Mouse (Mus musculus): ENCODE measurements around the gene Sytl3.
"Not testable (repeated sequence)": the region's sequence is repeated elsewhere in the genome, so short reads cannot be mapped to it uniquely, and the experiment has no call there.

Sytl3 gene

DNA sequence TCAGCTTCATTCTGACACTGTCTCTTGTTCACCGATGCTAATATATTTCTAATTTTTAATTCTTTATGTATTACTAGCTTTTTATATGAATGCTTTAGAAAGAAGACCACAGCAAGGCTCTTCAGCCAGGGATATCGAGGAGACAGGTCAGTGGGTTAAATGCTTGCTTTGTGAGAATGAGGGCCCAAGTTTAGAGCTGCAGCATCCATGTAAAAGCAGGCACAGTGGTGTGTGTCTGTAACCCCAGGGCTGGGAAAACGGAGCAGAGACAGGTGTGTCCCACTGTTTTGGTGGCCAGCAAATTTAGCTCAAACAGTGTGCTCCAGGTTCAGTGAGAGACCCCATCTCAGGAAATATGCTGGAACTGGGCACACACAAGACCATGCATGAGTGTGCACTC lies 11.4 kb upstream of the Sytl3 start:
- not testable (repeated sequence) for DNase-seq

DNA sequence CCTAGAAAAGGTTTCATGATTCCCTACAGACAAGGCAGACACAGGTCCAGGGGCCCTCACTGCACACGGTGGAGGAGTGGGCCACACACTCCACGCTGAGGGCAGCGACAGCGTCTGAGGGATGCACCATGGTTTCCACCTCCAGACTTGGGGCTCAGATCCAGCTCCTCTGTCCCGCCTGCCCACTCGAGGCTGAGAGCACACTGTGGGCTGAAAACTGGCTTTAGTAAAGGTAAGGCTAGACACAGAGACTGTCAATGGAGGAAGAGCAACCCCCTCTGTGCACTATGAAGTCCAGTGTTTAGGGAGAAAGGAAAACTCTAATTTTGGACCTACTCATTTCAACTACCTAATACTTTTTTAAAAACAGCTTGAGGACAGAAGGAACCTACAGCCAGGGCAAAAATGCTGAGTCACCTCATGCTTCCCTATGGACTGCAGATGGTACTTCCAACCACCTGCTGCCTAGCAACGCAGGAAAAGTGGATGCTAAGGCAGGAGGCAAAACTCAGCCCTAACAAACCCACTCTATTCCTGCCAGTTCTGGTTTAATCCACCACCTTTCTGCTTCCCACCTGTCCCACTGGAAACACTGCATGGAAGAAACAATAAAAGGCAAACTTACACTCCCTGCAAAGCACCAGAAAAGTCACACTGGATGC lies 7.9 kb upstream of the Sytl3 start:
- not testable (repeated sequence) for DNase-seq

DNA sequence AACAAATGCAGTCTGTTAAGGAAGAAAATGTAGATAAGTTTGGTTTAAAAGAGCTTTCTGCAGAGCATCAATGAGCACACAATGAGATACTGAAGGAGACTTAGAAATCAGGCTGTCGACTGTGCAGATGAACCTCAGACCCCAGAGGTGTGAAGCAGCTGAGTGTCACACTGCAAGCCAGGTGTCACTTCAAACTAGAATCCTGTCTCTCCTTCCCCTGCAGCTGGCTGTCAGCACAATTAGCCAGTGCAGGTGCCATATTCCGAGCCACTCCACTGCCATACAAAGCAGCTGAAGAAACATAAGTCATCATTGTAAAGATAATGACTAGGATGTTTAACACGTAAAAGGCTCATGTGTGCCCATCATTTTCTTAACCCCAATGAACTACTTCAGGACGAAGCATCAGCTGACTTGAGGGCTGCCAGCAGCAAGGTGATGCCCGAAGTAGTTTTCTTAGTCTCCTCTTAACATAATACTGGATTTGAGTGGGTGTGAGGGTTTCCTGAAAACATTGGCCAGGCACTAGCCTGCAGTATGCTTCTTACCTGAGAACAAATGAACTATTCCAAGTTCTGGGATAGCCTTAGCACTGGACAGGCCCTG lies 5.4 kb upstream of the Sytl3 start:
- DNase-seq = not testable (repeated sequence)

DNA sequence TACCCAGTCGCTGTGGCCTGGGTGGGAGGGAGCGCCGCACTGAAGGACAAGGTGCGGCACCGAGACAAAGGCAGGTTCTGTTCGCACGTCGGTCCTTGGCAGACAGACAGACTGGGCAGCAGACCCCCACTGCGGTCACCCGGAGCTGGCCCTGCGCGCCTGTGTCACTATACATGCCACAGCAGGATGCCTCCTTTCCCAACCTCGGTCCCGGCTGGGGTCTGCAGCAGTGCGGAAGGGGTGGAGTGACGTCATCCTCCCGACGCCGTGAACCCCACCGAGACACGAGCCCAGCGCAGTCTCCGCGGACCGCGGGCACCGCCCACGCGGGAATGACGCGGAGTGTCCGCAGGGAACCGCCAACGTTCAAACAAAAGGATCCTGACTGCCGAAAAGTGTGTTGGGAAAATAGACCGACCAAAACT lies 3.8 kb upstream of the Sytl3 start:
- DNase-seq = peak; percentile 82 to 86

- DNase-seq = peak; percentile 66 to 76
These were observed 3.2 kb upstream of the Sytl3 start, which contains the start of gene Dynlt1f for GRCm38 (mm10) chr17:6655567-6656281. Gene Dynlt1f, minus strand, starts transcription at chr17:6655900.

GRCm38 (mm10) chr17:6656471-6656870 lies 2.4 kb upstream of the Sytl3 start:
- DNase-seq = peak in 1 of 2 experiments; percentile 20

GRCm38 (mm10) chr17:6660589-6660988 lies 1.7 kb downstream of the Sytl3 start:
- not testable (repeated sequence) for DNase-seq

DNA sequence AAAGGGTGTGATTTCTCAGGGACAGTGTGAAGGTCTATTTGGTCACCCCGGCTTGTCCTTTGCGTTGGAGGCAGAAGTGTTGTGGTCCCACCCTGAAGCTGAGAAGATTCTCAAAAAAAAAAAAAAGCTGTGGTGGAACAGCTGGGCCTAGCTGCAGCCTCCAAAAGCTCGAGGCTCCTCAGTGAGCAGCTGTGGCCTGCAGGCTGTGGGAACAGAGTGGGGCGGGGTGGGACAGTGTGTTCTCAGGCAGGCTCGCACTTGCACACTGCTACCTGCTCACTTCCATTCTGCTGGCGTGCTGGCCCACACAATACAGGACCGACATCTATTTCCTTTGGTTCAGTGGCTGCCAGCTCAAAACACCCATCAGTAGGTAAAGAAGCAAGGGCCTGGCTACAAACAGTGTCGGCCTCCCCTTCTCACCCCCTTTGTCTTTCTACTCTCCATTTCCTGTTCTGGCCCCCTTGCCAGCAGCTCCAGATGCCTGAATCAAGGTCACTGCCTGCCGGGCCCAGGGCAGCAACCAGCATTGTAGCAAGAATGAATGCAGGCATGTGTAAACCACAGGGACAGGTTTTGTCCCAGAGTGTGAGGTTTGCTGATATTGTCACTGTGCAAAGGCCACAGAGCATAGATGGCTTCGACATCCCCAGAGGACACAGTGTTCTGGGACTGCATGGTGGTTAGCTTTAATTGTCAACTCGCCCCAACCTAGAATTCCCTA lies 2.4 kb downstream of the Sytl3 start:
- not testable (repeated sequence) for DNase-seq

DNA sequence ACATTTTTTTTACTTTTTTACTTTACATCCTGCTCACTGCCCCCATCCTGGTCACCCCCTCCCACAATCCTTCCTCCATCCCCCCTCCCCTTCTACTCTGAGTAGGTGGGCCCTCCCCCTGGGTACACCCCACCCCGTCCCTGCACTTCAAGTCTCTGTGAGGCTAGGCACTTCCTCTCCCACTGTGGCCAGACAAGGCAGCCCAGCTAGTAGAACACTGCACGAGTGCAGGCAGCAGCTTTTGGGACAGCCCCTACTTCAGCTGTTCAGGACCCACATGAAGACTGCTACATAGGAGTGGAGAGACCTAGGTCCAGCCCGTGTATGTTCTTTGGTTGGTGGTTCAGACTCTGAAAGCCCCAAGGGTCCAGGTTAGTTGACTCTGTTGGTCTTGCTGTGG lies 3.9 kb downstream of the Sytl3 start:
- DNase-seq = not testable (repeated sequence)

DNA sequence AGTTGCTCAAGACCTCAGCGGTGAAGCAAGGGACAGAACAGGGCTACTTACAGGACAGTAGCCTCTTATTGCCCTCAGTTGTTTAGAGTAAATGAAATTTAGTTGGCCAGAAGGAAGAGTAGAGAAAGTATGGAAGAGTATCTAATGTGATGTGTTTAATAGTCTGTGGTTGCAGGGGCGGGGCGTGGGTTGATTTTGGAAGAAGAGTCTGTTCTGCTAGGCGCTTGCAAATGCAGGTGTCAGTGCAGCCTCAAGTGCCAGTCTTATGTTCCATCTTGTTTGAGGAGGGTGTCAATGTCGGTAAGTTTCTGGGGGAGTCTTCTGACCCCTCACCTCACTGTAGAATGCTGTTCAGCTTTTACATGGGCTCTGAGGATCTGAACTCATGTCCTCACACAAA lies 6.5 kb downstream of the Sytl3 start:
- not testable (repeated sequence) for DNase-seq

DNA sequence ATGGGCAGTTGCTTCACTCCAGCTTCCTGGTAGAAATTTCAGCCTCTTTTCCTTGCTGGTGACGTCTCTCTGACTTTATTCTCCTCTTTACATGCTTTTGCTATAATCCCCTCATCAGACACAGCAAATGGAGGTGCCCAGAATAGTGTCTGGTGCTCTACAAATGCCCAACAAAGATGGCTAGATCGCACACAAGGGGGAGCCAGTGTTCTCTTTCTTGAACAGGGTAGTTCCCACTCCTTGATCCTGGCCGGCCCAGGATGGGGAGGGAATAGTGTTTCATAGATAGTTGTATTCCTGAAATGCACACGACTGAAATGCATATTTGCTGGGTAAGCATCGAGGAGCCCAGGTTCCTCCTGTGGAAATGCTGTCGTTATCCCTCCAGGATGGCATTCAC lies 9.6 kb downstream of the Sytl3 start:
- DNase-seq = not testable (repeated sequence)

DNA sequence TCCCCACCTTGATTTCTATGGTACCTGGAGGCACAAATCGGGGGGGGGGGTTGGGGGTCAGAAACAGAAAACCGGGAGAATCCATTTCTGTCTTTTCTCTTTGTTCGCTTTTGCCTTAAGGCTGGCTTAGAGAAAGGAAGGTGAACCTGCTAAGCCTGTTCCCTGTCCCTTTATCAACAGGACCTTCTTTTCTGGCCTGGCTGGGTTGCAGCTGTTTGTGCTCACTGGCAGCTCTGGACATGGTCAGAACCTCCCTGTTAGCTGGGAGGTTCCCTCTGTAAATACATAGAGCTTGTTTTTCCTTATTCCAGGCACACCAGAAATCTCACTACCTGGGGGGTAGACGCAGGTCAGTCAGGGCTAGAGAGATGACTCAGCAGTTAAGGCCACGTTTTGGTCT lies 15.4 kb downstream of the Sytl3 start:
- not testable (repeated sequence) for DNase-seq

DNA sequence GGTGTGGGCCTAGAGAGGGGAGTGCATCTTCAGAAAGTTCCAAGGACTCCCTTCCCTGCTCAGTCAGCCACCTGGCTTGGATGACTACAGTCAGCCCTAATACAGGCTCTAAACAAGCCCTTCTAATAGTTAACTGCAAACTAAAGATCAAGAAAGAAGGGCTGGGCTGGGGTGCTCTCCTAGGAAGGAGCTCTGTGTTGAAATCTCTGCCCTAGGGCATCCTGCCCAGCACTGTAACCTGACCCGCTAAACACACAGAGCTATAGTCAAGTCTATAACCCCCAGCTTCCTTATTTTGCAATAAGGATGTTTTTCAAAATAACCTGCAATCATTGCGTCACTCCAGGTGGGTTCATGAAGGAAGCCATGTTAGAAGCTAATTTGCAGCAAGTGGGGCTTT lies 19.2 kb downstream of the Sytl3 start:
- DNase-seq = not testable (repeated sequence)

GRCm38 (mm10) chr17:6681721-6682120 lies 22.8 kb downstream of the Sytl3 start:
- not testable (repeated sequence) for DNase-seq

- not testable (repeated sequence) for DNase-seq
These were observed 24.8 kb downstream of the Sytl3 start for GRCm38 (mm10) chr17:6683702-6684101.

GRCm38 (mm10) chr17:6684464-6685287 lies 25.8 kb downstream of the Sytl3 start:
- DNase-seq = not testable (repeated sequence)

- DNase-seq = not testable (repeated sequence)
These were observed 26.5 kb downstream of the Sytl3 start for GRCm38 (mm10) chr17:6685288-6685818.

DNA sequence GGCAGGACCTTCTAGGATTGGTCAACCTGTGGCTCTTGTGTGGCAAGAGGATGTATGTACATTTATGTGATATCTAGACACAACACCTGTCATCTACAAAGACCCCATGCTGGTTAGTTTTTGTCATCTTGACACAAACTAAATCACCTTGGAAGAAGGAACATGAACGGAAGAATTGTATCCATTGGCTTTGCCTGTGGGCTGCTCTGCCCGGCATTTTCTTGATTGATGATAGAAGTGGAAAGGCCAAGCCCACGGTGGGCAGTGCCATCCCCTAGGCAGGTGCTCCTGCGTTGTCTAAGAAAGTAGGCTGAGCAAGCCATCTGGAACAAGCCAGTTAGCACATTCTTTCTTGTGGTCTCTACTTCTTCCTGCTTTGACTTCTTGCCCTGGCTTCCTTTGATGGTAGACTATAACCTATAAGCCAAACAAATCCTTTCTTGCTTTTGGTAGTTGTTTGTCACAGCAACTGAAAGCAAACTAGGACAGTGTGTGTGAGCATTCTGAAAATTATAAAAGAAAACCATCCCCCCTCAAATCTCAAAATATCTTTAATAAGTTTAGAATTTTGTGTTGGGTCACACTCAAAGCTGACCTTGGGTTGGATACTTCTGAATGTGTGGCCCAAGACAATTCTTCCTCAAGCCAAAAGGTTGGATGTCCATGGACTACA lies 27.5 kb downstream of the Sytl3 start:
- not testable (repeated sequence) for DNase-seq

GRCm38 (mm10) chr17:6689344-6689743 lies 30.5 kb downstream of the Sytl3 start:
- peak in 1 of 2 experiments; percentile 44 for DNase-seq

GRCm38 (mm10) chr17:6691596-6691995 lies 32.7 kb downstream of the Sytl3 start:
- peak; percentile 98 for DNase-seq

DNA sequence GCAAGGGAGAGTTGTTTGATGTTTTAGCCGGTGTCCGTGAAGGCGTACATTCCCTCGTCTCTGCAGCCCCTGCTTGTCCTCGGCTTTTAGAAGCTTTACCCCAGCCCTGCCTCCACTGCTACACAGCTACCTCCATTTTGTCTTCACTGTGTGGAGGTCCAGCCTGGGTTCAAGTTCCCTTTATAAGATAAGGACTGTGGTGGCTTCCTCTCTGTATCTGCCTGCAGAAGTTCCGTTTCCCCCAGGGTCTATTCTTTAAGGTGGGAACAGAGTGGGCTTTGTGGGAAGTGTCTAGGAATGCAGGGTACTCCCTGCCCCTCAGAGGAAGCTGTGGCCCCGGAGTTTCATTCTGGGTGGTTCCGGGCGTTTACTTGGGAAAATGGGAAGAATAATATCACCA lies 36.8 kb downstream of the Sytl3 start:
- DNase-seq = not testable (repeated sequence)

Measured in cerebellum, postnatal 14 days (tissue).